Comparison of ENCODE assay signal across 36 mouse cellular contexts in the genomic region with DNA sequence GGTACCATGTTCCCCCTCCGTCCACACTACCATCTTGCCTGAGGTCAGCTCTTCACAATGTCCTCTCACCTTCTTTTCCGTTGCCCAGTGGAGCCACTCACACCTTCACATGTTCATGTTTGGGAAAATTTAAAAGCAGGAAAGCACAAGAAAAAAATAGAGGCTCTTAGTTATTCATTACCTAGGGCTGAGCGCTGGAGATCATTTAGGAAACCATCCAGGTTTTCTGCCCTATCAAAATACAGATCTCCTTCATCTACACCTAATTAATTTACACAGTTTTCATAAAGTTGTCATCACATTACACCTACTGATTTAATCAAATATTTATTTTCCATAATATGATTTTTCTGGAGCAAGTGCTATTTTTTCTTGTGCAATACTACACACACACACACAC. TPM values are rescaled to one million over a fixed set of nuclear protein-coding genes. Genes with fewer than 3 reads are reported as not detected.
"Had no signal": no experiment of that assay in that cellular context is flagged by ENCODE, and none has a peak within 500 bp of the region (broad histone marks: within the 10 kb centered on the region; RNA-seq: fewer than 3 reads in every experiment).

Gene Wfdc16, minus strand, starts transcription at position 101 of the 400 bp plus-strand sequence.

- H3K27me3 ChIP-seq: heart, embryonic 12.5 days; hindbrain, embryonic 12.5 days; intestine, embryonic 15.5 days; limb, embryonic 12.5 days; liver, embryonic 13.5 days had no signal

- H3K4me3 ChIP-seq: heart, embryonic 10.5 days; heart, embryonic 12.5 days; hindbrain, embryonic 10.5 days; hindbrain, embryonic 12.5 days; intestine, embryonic 15.5 days; layer of hippocampus, adult 2 months; left cerebral cortex, adult 2 months; limb, embryonic 10.5 days; limb, embryonic 12.5 days; liver, embryonic 13.5 days had no signal

- H3K36me3 ChIP-seq: heart, embryonic 10.5 days; heart, embryonic 12.5 days; hindbrain, embryonic 10.5 days; hindbrain, embryonic 12.5 days; intestine, embryonic 15.5 days; limb, embryonic 10.5 days; limb, embryonic 12.5 days; liver, embryonic 13.5 days had no signal

- DNase-seq: forebrain, postnatal 0 days; gastrocnemius, postnatal 14 days; gastrocnemius, postnatal 36 days; heart, adult 18-20 months; heart, postnatal 10 days; heart, postnatal 4 days; kidney, postnatal 4 days; liver; liver, embryonic 13.5 days had no signal

- H3K9me3 ChIP-seq: heart, embryonic 10.5 days; hindbrain, embryonic 10.5 days; hindbrain, embryonic 12.5 days; intestine, embryonic 15.5 days; limb, embryonic 10.5 days; limb, embryonic 12.5 days; liver, embryonic 13.5 days had no signal

- ATAC-seq: forebrain, postnatal 0 days; hindbrain, embryonic 16.5 days; inflammation-experienced regulatory T-cells, adult 6 months; intestine, embryonic 15.5 days; intestine, postnatal 0 days had no signal

- H3K4me1 ChIP-seq: heart, embryonic 10.5 days; heart, embryonic 12.5 days; hindbrain, embryonic 10.5 days; hindbrain, embryonic 12.5 days; intestine, embryonic 15.5 days; limb, embryonic 10.5 days; limb, embryonic 12.5 days; liver, embryonic 13.5 days had no signal

RNA-seq across cellular contexts. Expression of gene Wfdc16, which starts in this region (rescaled TPM):
- total RNA-seq: forebrain, postnatal 0 days; gastrocnemius, adult 18-20 months; gastrocnemius, adult 8-10 months; gastrocnemius, postnatal 14 days; gastrocnemius, postnatal 36 days; granulocyte monocyte progenitor cell, adult 5-6 weeks; heart, adult 18-20 months; heart, adult 8-10 months; heart, postnatal 10 days; heart, postnatal 25 days; heart, postnatal 4 days; layer of hippocampus, adult 2 months; layer of hippocampus, postnatal 10 days; layer of hippocampus, postnatal 25 days; left cerebral cortex, adult 2 months; left cerebral cortex, postnatal 14 days; left cerebral cortex, postnatal 36 days had no signal
- polyA plus RNA-seq: forebrain, postnatal 0 days; heart, embryonic 10.5 days; heart, embryonic 12.5 days; heart, embryonic 14.5 days; heart, embryonic 16.5 days; hindbrain, embryonic 10.5 days; hindbrain, embryonic 12.5 days; hindbrain, embryonic 14.5 days; hindbrain, embryonic 16.5 days; inflammation-experienced regulatory T-cells, adult 6 months; intestine, embryonic 15.5 days; intestine, postnatal 0 days; kidney, embryonic 14.5 days; kidney, embryonic 16.5 days; limb, embryonic 10.5 days; limb, embryonic 12.5 days; limb, embryonic 14.5 days; liver, embryonic 13.5 days had no signal
